In the genomic region with DNA sequence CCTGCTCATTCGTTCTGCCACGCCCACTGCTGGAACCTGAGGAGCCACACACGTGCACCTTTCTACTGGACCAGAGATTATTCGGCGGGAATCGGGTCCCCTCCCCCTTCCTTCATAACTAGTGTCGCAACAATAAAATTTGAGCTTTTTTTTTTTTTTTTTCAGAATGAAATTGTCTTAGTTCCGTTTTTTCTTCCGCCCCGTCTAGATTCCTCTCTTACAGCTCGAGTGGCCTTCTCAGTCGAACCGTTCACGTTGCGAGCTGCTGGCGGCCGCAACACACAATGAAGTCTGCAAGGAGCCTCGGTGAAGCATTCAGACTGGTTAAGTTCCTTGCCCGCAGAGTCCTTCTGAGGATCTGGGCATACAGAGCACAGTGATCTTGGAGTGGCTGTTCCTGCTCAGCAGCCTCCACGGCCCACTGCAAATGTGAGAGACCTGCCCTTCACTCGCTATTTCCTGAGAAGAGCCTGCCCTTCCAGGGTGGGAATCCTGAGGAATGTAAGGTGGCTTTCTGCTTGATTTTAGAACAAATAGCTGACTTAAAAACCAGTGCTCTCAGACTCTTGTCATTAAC, we compare ENCODE assay signal across 8 mouse cellular contexts. TPM values are rescaled to one million over a fixed set of nuclear protein-coding genes. Genes with fewer than 3 reads are reported as not detected.
A peak's percentile ranks its signal among the peaks of the same experiment; 100 is the strongest.
DNase-seq lines count a peak whose midpoint lies in the region; ATAC-seq and TF ChIP-seq lines count a peak whose summit lies in the region.
"Not testable (repeated sequence)": the region's sequence is repeated elsewhere in the genome, so short reads cannot be mapped to it uniquely, and the experiment has no call there.
"Had no signal": no experiment of that assay in that cellular context is flagged by ENCODE, and none has a peak within 500 bp of the region (broad histone marks: within the 10 kb centered on the region; RNA-seq: fewer than 3 reads in every experiment).

No protein-coding gene starts in this region.

- whole genome bisulfite sequencing in forebrain, embryonic 11.5 days: 76% methylated on average over 20 of the region's 21 CpGs
- WGBS in intestine, postnatal 0 days: 62% methylated on average over 17 of the region's 21 CpGs
- WGBS in liver, embryonic 15.5 days (ENCODE audit: insufficient replicate concordance): 53% methylated on average over 21 of the region's 21 CpGs
- WGBS in macrophage (ENCODE audit: missing documents): 13% methylated on average over 11 of the region's 21 CpGs
- 34% methylated on average over 21 of the region's 21 CpGs for WGBS in small intestine, adult 2 months

- peak overlapping the region; percentile 63 for H3K4me3 ChIP-seq in E14TG2a.4 (replicated peaks; ENCODE audit: low read length)
- peak overlapping the region; percentile 39 for H3K4me3 ChIP-seq in bone marrow macrophage, adult 2 months (ENCODE audit: insufficient read depth, low read length)
- not testable (repeated sequence) for H3K4me3 ChIP-seq in forebrain, embryonic 11.5 days (ENCODE audit: low read depth, low read length); intestine, postnatal 0 days (ENCODE audit: low read depth, low read length); liver, embryonic 15.5 days (replicated peaks); macrophage (ENCODE audit: inconsistent target)
- H3K4me3 ChIP-seq in small intestine, adult 2 months (ENCODE audit: low read depth, low read length): peak overlapping the region; percentile 35

- not testable (repeated sequence) for H3K27me3 ChIP-seq in E14TG2a.4 (ENCODE audit: insufficient read depth, low read length); forebrain, embryonic 11.5 days (ENCODE audit: control insufficient read depth, insufficient read depth, low read length); intestine, postnatal 0 days (replicated peaks; ENCODE audit: control insufficient read depth, insufficient read depth, low read length); liver, embryonic 15.5 days; small intestine, adult 2 months (ENCODE audit: control insufficient read depth, insufficient read depth, low read length)

- not testable (repeated sequence) for H3K9ac ChIP-seq in forebrain, embryonic 11.5 days (ENCODE audit: low read length); intestine, postnatal 0 days (ENCODE audit: low read depth, low read length); liver, embryonic 15.5 days

- H3K79me2 ChIP-seq in macrophage (ENCODE audit: inconsistent target): peaks cover 67% of the 10 kb centered on the region

- H3K9me3 ChIP-seq in E14TG2a.4 (ENCODE audit: low read length); forebrain, embryonic 11.5 days (ENCODE audit: control insufficient read depth, low read length); intestine, postnatal 0 days (ENCODE audit: control insufficient read depth); liver, embryonic 15.5 days (replicated peaks): not testable (repeated sequence)

- H3K4me2 ChIP-seq in forebrain, embryonic 11.5 days (ENCODE audit: low read depth, low read length, severe bottlenecking): not testable (repeated sequence)
- H3K4me2 ChIP-seq in intestine, postnatal 0 days (replicated peaks; ENCODE audit: low read depth): peak overlapping the region; percentile 40; the same call in 1 of the 2 replicates
- H3K4me2 ChIP-seq in liver, embryonic 15.5 days: peak overlapping the region; percentile 36

- H3K27ac ChIP-seq in bone marrow macrophage, adult 2 months (ENCODE audit: insufficient read depth, low read depth, low read length): peak overlapping the region; percentile 73
- H3K27ac ChIP-seq in forebrain, embryonic 11.5 days (ENCODE audit: low read depth, low read length); intestine, postnatal 0 days (ENCODE audit: low read depth, low read length); liver, embryonic 15.5 days (replicated peaks); small intestine, adult 2 months (ENCODE audit: insufficient read depth, low read depth, low read length): not testable (repeated sequence)
- peak overlapping the region; percentile 48 for H3K27ac ChIP-seq in macrophage

- TF ChIP-seq CTCF in E14TG2a.4 (conservative IDR thresholded peaks at IDR 0.05; ENCODE audit: low read length); bone marrow macrophage, adult 2 months (IDR thresholded peaks at IDR 0.05; ENCODE audit: low read depth, low read length); intestine, postnatal 0 days (IDR thresholded peaks at IDR 0.05; ENCODE audit: low read depth); small intestine, adult 2 months (IDR thresholded peaks at IDR 0.05; ENCODE audit: extremely low read depth, insufficient read length, insufficient replicate concordance, low read depth, low read length): not testable (repeated sequence)

- peak; percentile 41 for DNase-seq in forebrain, embryonic 11.5 days (ENCODE audit: low spot score)

- H3K36me3 ChIP-seq in E14TG2a.4 (ENCODE audit: insufficient read depth, low read length): peaks cover 71% of the 10 kb centered on the region
- H3K36me3 ChIP-seq in forebrain, embryonic 11.5 days (ENCODE audit: control insufficient read depth, insufficient read depth, low read length); intestine, postnatal 0 days (ENCODE audit: control insufficient read depth, insufficient read depth); liver, embryonic 15.5 days (replicated peaks); small intestine, adult 2 months (ENCODE audit: control insufficient read depth, insufficient read depth, low read length): not testable (repeated sequence)
- peaks cover 73% of the 10 kb centered on the region for H3K36me3 ChIP-seq in macrophage (ENCODE audit: inconsistent target)

- not testable (repeated sequence) for TF ChIP-seq POLR2A in bone marrow macrophage, adult 2 months (IDR thresholded peaks at IDR 0.05; ENCODE audit: borderline replicate concordance, low read depth, low read length); small intestine, adult 2 months (IDR thresholded peaks at IDR 0.05; ENCODE audit: low read depth, low read length)

- ATAC-seq in forebrain, embryonic 11.5 days (replicated peaks; ENCODE audit: low FRiP score); intestine, postnatal 0 days; liver, embryonic 15.5 days (ENCODE audit: insufficient read depth): not testable (repeated sequence)

- H3K4me1 ChIP-seq in E14TG2a.4 (replicated peaks; ENCODE audit: low read depth, low read length): peaks cover 92% of the 10 kb centered on the region
- peaks cover 16% of the 10 kb centered on the region for H3K4me1 ChIP-seq in bone marrow macrophage, adult 2 months (ENCODE audit: control insufficient read depth, insufficient read depth, low read length)
- H3K4me1 ChIP-seq in forebrain, embryonic 11.5 days (replicated peaks; ENCODE audit: control insufficient read depth, insufficient read depth, low read length); intestine, postnatal 0 days (replicated peaks; ENCODE audit: control insufficient read depth, insufficient read depth, low read length): not testable (repeated sequence)
- peaks cover 20% of the 10 kb centered on the region for H3K4me1 ChIP-seq in liver, embryonic 15.5 days (replicated peaks)
- H3K4me1 ChIP-seq in small intestine, adult 2 months (ENCODE audit: control insufficient read depth, insufficient read depth, insufficient read length, low read length): peaks cover 18% of the 10 kb centered on the region; the same call in 1 of the 2 replicates

RNA-seq across cellular contexts. Expression of gene Tor3a, which starts 13.4 kb away (rescaled TPM):
- polyA plus RNA-seq in bone marrow macrophage, adult 2 months (2012; ENCODE audit: insufficient read depth, insufficient read length, missing spikeins): 68.8 and 79.4 TPM in 2 replicates
- polyA plus RNA-seq in forebrain, embryonic 11.5 days (2014; fragmentation: Nextera tagmentation; extraction: Ambion mirVana): 5.2 and 7.8 TPM in 2 replicates
- 5.8 and 7.1 TPM in 2 replicates for polyA plus RNA-seq in intestine, postnatal 0 days (2015; fragmentation: Nextera tagmentation; extraction: Ambion mirVana)
- polyA plus RNA-seq in liver, embryonic 15.5 days (2015; fragmentation: Nextera tagmentation; extraction: Ambion mirVana): 4.4 and 4.6 TPM in 2 replicates
- 100 to 1,000 TPM in 15 of 26 experiments, 10 to 100 TPM in 11; 24.2 to 307 (median 158) TPM for total RNA-seq in macrophage (2018; cell fraction: chromatin; rRNA removed)
- total RNA-seq in macrophage (2018; cell fraction: cytosol; rRNA removed): 100 to 1,000 TPM in 14 of 26 experiments, 10 to 100 TPM in 12; 44.9 to 359 (median 167) TPM
- total RNA-seq in macrophage (2018; cell fraction: nucleus; rRNA removed): 100 to 1,000 TPM in 15 of 26 experiments, 10 to 100 TPM in 11; 46.2 to 401 (median 219) TPM
- polyA plus RNA-seq in macrophage (2018): 53.9 to 142 TPM (median 55.8 TPM) in 3 replicates
- 21.5 and 31.0 TPM in 2 replicates for polyA plus RNA-seq in small intestine, adult 2 months (2012; rRNA removed)
- polyA plus RNA-seq: erythroblast, embryonic 14.5 days had no signal

RNA-seq across cellular contexts. Expression of gene Fam20b, which starts 58.1 kb away (rescaled TPM):
- polyA plus RNA-seq in bone marrow macrophage, adult 2 months (2012; ENCODE audit: insufficient read depth, insufficient read length, missing spikeins): 25.1 and 27.3 TPM in 2 replicates
- polyA plus RNA-seq in forebrain, embryonic 11.5 days (2014; fragmentation: Nextera tagmentation; extraction: Ambion mirVana): 22.9 and 23.4 TPM in 2 replicates
- 35.4 and 36.9 TPM in 2 replicates for polyA plus RNA-seq in intestine, postnatal 0 days (2015; fragmentation: Nextera tagmentation; extraction: Ambion mirVana)
- polyA plus RNA-seq in liver, embryonic 15.5 days (2015; fragmentation: Nextera tagmentation; extraction: Ambion mirVana): 9.2 and 9.3 TPM in 2 replicates
- 10 to 100 TPM; 11.8 to 52.5 (median 28.0) TPM for total RNA-seq in macrophage (2018; cell fraction: chromatin; rRNA removed)
- total RNA-seq in macrophage (2018; cell fraction: cytosol; rRNA removed): 10 to 100 TPM; 27.9 to 57.5 (median 39.4) TPM
- total RNA-seq in macrophage (2018; cell fraction: nucleus; rRNA removed): 10 to 100 TPM; 23.0 to 75.3 (median 46.4) TPM
- 27.5 to 34.6 TPM (median 32.7 TPM) in 3 replicates for polyA plus RNA-seq in macrophage (2018)
- 12.7 and 25.7 TPM in 2 replicates for polyA plus RNA-seq in small intestine, adult 2 months (2012; rRNA removed)
